Mouse (Mus musculus): ENCODE data around the gene Ydjc. TPM values are rescaled to one million over a fixed set of nuclear protein-coding genes. Genes with fewer than 3 reads are reported as not detected.
A peak's percentile ranks its signal among the peaks of the same experiment; 100 is the strongest.

The Ydjc gene
- polyA plus RNA-seq (2015; fragmentation: Nextera tagmentation; extraction: Ambion mirVana), result 4.5 and 6.6 TPM in 2 replicates

DNA sequence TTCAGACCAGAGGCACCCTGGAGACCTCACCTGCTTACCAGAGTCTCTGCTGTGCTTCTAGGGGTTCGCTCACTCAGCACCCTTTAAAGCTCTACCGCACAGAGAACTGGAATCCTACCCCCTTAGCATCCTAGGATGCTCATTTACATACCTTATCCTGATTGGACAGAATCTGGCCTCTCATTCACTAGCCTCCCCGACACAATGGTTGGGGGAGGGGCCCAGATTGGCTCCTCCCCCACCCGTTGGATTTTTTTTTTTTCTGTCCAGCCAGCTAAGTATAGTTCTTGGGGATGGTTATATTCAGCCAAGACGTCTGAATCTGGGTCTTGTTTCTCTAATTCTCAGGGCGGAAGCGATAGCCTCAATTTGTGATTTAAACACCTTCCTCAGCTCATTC is at the start of gene Ydjc:
Gene Ydjc, plus strand, starts transcription at position 283 of the 400 bp plus-strand sequence.
- 28% methylated on average over 7 of the region's 7 CpGs for WGBS
- Histone ChIP-seq H3K4me2 (no peak within 1 kb of the TSS), H3K27me3 (0 out of 2 replicates have a peak, but pooled peaks cover 3% of the 10 kb centered on the region), H3K4me3 (no peak within 1 kb of the TSS), H3K9me3 (replicated peaks) (no peaks in the 10 kb centered on the region), H3K4me1 (replicated peaks) (peaks cover 16% of the 10 kb centered on the region), H3K9ac (no peak within 1 kb of the TSS), H3K36me3 (no peaks in the 10 kb centered on the region), H3K27ac (no peak within 1 kb of the TSS)
- no peak for ATAC-seq (replicated peaks; ENCODE audit: insufficient number of reproducible peaks, insufficient read depth, low FRiP score, low read depth)

DNA sequence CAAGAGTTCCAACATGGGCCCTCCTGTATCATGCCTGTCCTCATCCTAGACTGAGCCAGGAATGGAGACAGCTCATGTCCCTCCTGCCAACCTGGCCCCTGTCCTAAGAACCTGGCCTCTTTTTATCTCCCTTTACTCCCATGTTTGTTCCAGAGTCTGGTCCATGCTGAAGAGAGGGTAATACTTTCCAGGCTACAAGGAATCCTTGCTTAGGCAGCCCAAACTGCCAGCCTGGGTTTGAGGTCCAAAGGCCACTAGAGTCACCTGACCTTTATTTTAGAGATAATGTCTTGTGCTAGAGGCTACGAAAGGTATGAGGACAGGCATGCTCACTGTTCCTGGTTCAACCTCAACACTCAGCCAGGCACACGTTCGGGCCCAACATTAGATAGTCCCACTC is 47.5 kb upstream of the Ydjc start:
- Histone ChIP-seq H3K27me3 (no peaks in the 10 kb centered on the region), H3K9me3 (replicated peaks) (no peaks in the 10 kb centered on the region), H3K36me3 (peaks cover 89% of the 10 kb centered on the region), H3K4me3 (no peak overlapping the region), H3K9ac (no peak overlapping the region), H3K4me1 (replicated peaks) (no peaks in the 10 kb centered on the region), H3K4me2 (no peak overlapping the region), H3K27ac (no peak overlapping the region)
- WGBS, result 91% methylated on average over 3 of the region's 3 CpGs
- no peak for ATAC-seq (replicated peaks; ENCODE audit: insufficient number of reproducible peaks, insufficient read depth, low FRiP score, low read depth)

DNA sequence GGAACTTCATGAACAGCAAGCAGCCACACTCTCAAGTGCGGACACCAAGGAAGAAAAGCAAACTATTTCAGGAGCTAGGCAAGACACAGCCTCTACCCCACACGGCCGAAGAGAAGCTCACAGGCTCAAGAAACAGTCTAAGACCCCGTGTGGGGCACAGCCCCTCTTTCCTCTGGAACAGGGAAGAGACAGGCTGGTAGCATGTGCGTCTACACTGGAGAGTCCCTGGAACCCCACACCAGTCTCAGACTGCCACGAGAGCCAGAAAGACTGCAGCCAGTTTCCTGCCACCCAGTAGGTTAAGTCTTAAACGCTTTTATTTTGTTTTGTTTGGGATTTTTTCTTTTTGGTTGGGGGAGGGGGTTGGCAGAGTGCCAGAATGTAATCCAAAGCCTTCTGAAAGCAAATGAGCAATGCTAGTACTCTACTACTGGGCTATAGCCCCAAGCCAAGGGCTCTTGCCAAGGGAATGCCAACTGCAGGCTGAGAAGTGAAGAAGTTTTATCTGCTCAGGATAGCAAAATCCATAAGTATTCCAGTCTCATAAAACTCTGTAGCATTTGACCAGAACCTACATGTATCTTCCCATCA is 41.7 kb upstream of the Ydjc start:
- no peak for ATAC-seq (replicated peaks; ENCODE audit: insufficient number of reproducible peaks, insufficient read depth, low FRiP score, low read depth)
- Histone ChIP-seq H3K4me2 (no peak overlapping the region), H3K9me3 (replicated peaks) (no peaks in the 10 kb centered on the region), H3K27ac (no peak overlapping the region), H3K4me1 (replicated peaks) (peaks cover 11% of the 10 kb centered on the region; the same call in 1 of the 2 replicates), H3K27me3 (no peaks in the 10 kb centered on the region), H3K36me3 (peaks cover 79% of the 10 kb centered on the region), H3K4me3 (no peak overlapping the region), H3K9ac (no peak overlapping the region)
- WGBS, result 70% methylated on average over 7 of the region's 7 CpGs

DNA sequence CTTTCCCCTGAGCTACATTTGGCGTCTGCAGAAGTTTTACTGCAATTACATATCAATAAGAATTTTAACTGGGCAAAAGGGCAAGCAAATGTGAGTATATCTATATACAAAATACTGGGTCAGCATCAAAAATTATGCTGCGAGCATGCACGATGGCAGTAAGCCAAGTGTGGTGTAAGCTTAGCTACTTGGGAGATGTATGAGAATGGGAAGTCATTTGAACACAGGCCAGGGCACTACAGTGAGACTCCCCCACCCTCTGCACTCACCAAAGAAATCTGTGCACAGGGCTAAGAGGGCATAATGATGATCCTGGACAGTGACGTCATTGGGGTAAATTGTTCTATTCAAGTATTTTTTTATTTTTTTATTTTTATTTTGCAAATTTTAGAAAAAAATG is 39.8 kb upstream of the Ydjc start:
- Histone ChIP-seq H3K27ac (no peak overlapping the region), H3K36me3 (peaks cover 64% of the 10 kb centered on the region), H3K9me3 (replicated peaks) (no peaks in the 10 kb centered on the region), H3K4me1 (replicated peaks) (peaks cover 13% of the 10 kb centered on the region), H3K4me2 (no peak overlapping the region), H3K27me3 (no peaks in the 10 kb centered on the region), H3K4me3 (no peak overlapping the region), H3K9ac (no peak overlapping the region)
- 66% methylated on average over 4 of the region's 4 CpGs for WGBS
- no peak for ATAC-seq (replicated peaks; ENCODE audit: insufficient number of reproducible peaks, insufficient read depth, low FRiP score, low read depth)

DNA sequence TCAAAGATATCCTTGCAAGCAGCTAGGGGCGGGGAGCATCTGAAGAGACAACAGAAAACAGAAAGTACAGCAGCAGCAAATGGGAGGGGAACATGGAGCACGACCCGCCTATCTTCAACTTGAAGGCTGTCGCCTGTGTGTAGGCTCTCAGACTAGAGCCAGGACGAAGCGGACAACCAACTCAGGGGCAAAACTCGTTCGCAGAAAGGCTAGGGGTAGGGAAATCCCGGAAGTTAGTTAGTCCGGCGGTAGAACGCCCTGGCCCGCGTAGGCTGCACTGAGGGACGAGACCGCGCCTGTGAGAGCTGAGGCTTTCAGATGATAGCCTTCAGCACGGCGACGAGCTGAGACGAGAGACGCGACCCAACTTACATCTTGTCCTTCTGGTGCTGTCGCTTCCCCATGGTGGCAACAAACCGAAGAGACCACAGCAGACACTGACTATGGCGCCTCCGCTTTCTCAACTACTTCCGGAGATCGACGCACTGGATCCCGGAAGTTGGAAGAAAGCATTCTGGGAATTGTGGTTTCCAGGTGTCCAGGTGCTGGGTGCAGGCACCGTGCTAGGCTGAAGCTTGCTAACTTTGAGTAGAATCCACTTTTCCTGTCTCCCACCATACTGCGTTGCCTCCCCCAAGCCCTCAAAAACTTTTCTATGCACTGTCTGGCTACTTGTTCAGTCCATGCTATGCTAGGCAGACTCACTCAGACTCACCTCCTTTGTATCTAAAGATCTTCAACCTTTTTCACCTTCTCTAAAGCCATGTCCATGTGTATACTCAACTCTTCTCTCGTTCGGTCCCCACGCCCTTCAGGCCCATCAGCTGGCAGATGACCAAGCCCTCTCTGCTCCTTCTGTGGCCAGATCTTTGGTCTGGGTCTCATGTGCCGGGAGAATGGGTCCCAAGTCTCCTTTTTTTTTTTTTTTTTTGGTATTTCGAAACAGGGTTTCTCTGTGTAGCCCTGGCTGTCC is 33.4 kb upstream of the Ydjc start, which contains the start of gene Ppil2:
Gene Ppil2, minus strand, starts transcription at position 487 of the 973 bp plus-strand sequence.
- H3K4me3 ChIP-seq, result peak within 1 kb of the TSS; percentile 74
- peak within 1 kb of the TSS; percentile 65 for H3K4me2 ChIP-seq
- no peaks in the 10 kb centered on the region for H3K27me3 ChIP-seq
- ATAC-seq (replicated peaks; ENCODE audit: insufficient number of reproducible peaks, insufficient read depth, low FRiP score, low read depth), result peak; percentile 60; the same call in 1 of the 2 replicates
- H3K9me3 ChIP-seq (replicated peaks), result no peaks in the 10 kb centered on the region
- peak within 1 kb of the TSS; percentile 74 for H3K27ac ChIP-seq
- H3K9ac ChIP-seq, result peak within 1 kb of the TSS; percentile 70
- 9% methylated on average over 38 of the region's 38 CpGs for WGBS
- peaks cover 12% of the 10 kb centered on the region for H3K4me1 ChIP-seq (replicated peaks)
- H3K36me3 ChIP-seq, result peaks cover 22% of the 10 kb centered on the region

DNA sequence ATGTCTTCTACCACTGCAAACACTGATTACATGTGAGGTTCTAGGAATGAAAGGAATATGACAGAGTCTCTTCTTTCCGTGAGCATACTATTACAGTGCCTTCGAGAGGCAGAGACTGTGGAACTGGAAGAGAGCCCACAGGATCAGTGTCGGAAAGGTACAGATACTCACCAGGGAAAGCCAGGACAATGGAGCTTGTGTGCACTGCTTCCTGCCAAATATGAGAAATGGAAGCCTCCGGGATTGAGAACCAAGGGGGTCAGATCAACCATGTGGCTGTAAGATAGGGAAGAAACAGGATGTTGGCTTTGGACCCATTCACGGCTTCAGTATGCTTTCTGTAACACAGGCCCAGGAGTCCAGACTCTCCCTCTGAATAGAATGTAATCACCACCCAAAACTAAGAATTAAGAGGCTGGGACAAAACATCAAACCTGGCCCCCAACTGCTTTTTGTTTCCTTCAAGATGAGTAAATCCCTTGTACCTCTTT is 27.1 kb upstream of the Ydjc start:
- H3K9me3 ChIP-seq (replicated peaks), result no peaks in the 10 kb centered on the region
- no peak overlapping the region for H3K4me2 ChIP-seq
- H3K4me3 ChIP-seq, result no peak overlapping the region
- H3K27ac ChIP-seq, result peak overlapping the region; percentile 68
- no peak overlapping the region for H3K9ac ChIP-seq
- peak; percentile 73 for ATAC-seq (replicated peaks; ENCODE audit: insufficient number of reproducible peaks, insufficient read depth, low FRiP score, low read depth)
- WGBS, result 77% methylated on average over 5 of the region's 5 CpGs
- no peaks in the 10 kb centered on the region for H3K27me3 ChIP-seq
- H3K36me3 ChIP-seq, result 0 out of 2 replicates have a peak, but pooled peaks cover 11% of the 10 kb centered on the region
- no peaks in the 10 kb centered on the region for H3K4me1 ChIP-seq (replicated peaks)

DNA sequence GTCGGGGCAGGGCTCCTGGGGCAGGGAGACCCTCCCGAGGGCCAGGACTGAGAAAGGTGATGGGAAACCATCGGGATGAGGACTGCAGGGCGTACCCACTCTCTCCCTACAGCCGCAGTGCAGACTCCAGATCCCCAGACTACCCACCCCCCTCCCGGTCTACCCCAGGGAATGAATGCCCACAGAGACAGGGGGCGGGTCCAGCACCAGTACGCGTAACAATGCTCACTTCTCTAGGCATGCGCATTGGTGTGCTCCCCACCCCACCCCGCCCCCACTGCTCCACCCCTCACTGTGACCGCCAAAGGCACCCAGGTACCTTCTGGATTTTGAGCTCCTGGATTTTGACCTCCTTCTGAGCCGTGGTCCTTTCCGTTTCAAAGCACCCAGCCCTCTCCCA is 22.9 kb upstream of the Ydjc start:
- Histone ChIP-seq H3K9me3 (replicated peaks) (no peaks in the 10 kb centered on the region), H3K4me1 (replicated peaks) (peaks cover 21% of the 10 kb centered on the region), H3K27ac (no peak overlapping the region), H3K4me3 (no peak overlapping the region), H3K27me3 (no peaks in the 10 kb centered on the region), H3K9ac (no peak overlapping the region), H3K4me2 (no peak overlapping the region), H3K36me3 (0 out of 2 replicates have a peak, but pooled peaks cover 5% of the 10 kb centered on the region)
- WGBS, result 83% methylated on average over 14 of the region's 14 CpGs
- ATAC-seq (replicated peaks; ENCODE audit: insufficient number of reproducible peaks, insufficient read depth, low FRiP score, low read depth), result no peak

DNA sequence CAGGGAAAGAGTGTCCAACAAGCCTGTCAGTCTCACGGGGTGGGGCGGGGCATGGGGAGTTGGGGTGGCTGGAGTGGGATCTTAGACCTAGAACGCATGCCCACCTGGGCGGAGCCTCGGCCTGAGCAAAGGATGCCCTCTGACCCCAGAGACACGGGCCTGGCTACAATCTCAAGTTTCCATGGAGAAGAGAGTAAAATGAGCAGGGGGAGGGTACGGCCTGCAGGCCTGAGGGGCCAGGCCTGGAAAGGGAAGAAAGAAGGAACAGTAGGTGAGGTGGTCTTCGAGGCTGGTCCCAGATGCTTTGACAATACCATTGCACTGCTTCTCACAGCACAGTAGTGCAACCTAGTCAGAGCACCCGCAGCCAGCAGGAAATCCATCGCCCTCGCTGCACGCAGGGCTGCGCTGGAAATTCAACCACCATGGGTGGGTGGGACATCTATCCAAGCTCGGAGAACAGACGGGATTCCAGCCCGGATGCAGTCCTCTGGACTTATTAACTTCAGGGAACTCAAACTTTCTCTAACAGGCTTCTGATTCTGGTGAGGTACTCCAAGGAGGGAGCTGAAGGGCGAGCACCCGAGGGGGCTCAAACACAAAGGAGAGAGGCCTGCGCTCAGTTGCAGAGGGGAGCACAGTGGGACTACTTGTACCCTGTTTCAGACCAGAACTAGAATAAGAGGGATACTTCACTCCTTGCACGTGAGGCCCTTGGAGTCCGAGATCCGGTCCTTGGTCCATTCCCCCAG is 20.1 kb upstream of the Ydjc start:
- Histone ChIP-seq H3K4me1 (replicated peaks) (peaks cover 21% of the 10 kb centered on the region), H3K9ac (peak overlapping the region; percentile 65), H3K4me3 (peak overlapping the region; percentile 61), H3K27ac (peak overlapping the region; percentile 40; the same call in 1 of the 2 replicates), H3K27me3 (no peaks in the 10 kb centered on the region), H3K4me2 (peak overlapping the region; percentile 92), H3K36me3 (0 out of 2 replicates have a peak, but pooled peaks cover 5% of the 10 kb centered on the region), H3K9me3 (replicated peaks) (no peaks in the 10 kb centered on the region)
- ATAC-seq (replicated peaks; ENCODE audit: insufficient number of reproducible peaks, insufficient read depth, low FRiP score, low read depth), result no peak; the same call in 1 of the 2 replicates
- 5% methylated on average over 22 of the region's 22 CpGs for WGBS

DNA sequence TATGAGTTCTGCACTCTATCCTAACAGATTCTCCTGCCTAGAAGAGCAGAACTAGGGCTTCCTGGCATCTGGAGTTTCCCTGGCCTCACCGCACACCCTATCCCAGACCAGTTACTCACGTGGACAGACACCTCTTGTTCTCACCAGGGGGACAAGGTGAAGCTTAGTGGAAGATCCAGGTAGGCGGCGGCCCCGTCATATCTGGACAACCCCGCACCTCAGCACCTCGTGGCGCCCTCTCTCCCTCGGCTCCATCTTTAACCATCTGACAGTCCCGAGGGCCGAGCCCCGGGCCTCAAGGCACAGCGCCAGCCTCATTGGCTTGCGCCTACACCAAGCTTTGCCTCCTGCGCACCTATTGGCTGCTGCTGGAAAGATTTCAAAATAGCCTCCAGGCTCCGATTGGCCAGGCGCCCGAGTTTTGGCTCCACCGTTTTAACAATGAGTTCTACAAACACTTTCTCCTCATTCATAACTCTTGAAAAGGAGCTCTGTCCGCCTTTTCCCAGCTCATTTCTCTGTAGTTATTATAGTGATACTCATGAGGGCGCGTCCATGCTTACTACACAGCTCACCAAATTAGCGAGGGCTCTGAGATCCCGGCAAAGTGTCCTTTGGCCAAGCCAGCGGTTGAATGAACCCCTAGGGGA is 19.4 kb upstream of the Ydjc start, which contains the start of gene 2610318N02Rik:
Gene 2610318N02Rik, minus strand, starts transcription at position 297 of the 650 bp plus-strand sequence.
- ATAC-seq (replicated peaks; ENCODE audit: insufficient number of reproducible peaks, insufficient read depth, low FRiP score, low read depth), result peak; percentile 79
- Histone ChIP-seq H3K27me3 (no peaks in the 10 kb centered on the region), H3K9me3 (replicated peaks) (no peaks in the 10 kb centered on the region), H3K36me3 (0 out of 2 replicates have a peak, but pooled peaks cover 3% of the 10 kb centered on the region), H3K4me2 (peak within 1 kb of the TSS; percentile 92), H3K27ac (peak within 1 kb of the TSS; percentile 53; the same call in 1 of the 2 replicates), H3K4me3 (peak within 1 kb of the TSS; percentile 61), H3K9ac (peak within 1 kb of the TSS; percentile 65), H3K4me1 (replicated peaks) (peaks cover 21% of the 10 kb centered on the region)
- WGBS, result under 1% methylated on average over 25 of the region's 25 CpGs

DNA sequence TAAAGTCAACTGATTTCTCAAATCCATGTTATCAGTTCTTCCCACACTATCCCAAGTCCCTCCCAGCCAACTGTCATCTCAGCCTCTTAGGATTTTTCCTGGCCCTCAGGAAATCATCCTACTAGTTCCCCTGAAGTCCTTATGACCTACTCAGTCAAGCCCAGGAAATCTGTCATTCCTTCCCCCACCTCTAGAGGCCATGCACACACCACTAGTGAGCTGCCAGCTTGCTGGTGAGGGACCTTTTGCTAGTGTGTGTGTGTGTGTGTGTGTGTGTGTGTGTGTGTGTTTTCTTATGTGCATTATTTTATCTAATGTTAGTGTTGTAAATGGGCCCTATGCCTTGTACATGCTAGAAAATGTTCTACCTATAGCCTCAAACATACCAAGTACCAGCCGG is 17.1 kb upstream of the Ydjc start:
- WGBS, result 100% methylated on average over 1 of the region's 1 CpGs
- Histone ChIP-seq H3K4me2 (no peak overlapping the region), H3K9ac (no peak overlapping the region), H3K4me3 (no peak overlapping the region), H3K27ac (no peak overlapping the region), H3K9me3 (replicated peaks) (no peaks in the 10 kb centered on the region), H3K4me1 (replicated peaks) (peaks cover 33% of the 10 kb centered on the region), H3K27me3 (no peaks in the 10 kb centered on the region), H3K36me3 (no peaks in the 10 kb centered on the region)
- ATAC-seq (replicated peaks; ENCODE audit: insufficient number of reproducible peaks, insufficient read depth, low FRiP score, low read depth), result no peak
